Comparison of ENCODE assay signal across 8 mouse cellular contexts in genomic region chr11:34010859-34011172, GRCm38 (mm10). TPM values are rescaled to one million over a fixed set of nuclear protein-coding genes. Genes with fewer than 3 reads are reported as not detected.
DNase-seq lines count a peak whose midpoint lies in the region; ATAC-seq and TF ChIP-seq lines count a peak whose summit lies in the region.

No protein-coding gene starts in this region.

- H3K9me3 ChIP-seq in embryonic facial prominence, embryonic 15.5 days (replicated peaks): no peaks in the 10 kb centered on the region
- no peaks in the 10 kb centered on the region for H3K9me3 ChIP-seq in limb, embryonic 10.5 days (replicated peaks)
- no peaks in the 10 kb centered on the region for H3K9me3 ChIP-seq in midbrain, embryonic 15.5 days
- no peaks in the 10 kb centered on the region for H3K9me3 ChIP-seq in forebrain, embryonic 11.5 days (ENCODE audit: control insufficient read depth, low read length)

- H3K4me2 ChIP-seq in embryonic facial prominence, embryonic 15.5 days (replicated peaks): no peak overlapping the region
- no peak overlapping the region for H3K4me2 ChIP-seq in midbrain, embryonic 15.5 days
- H3K4me2 ChIP-seq in forebrain, embryonic 11.5 days (ENCODE audit: low read depth, low read length, severe bottlenecking): no peak overlapping the region

- no peak overlapping the region for H3K27ac ChIP-seq in kidney, adult 2 months (ENCODE audit: insufficient read depth, low read depth, low read length)
- peak overlapping the region; percentile 39; the same call in 1 of the 2 replicates for H3K27ac ChIP-seq in embryonic facial prominence, embryonic 15.5 days (replicated peaks)
- 0 out of 2 replicates have a peak overlapping the region, but pooled peaks have one; percentile 23 for H3K27ac ChIP-seq in limb, embryonic 10.5 days
- no peak overlapping the region for H3K27ac ChIP-seq in midbrain, embryonic 15.5 days
- no peak overlapping the region for H3K27ac ChIP-seq in forebrain, embryonic 11.5 days (ENCODE audit: low read depth, low read length)

- H3K4me3 ChIP-seq in kidney, adult 2 months (ENCODE audit: insufficient read depth, low read depth, low read length): no peak overlapping the region
- no peak overlapping the region for H3K4me3 ChIP-seq in embryonic facial prominence, embryonic 15.5 days (replicated peaks)
- no peak overlapping the region for H3K4me3 ChIP-seq in limb, embryonic 10.5 days
- no peak overlapping the region for H3K4me3 ChIP-seq in midbrain, embryonic 15.5 days
- H3K4me3 ChIP-seq in forebrain, embryonic 11.5 days (ENCODE audit: low read depth, low read length): no peak overlapping the region

- no peak for TF ChIP-seq POLR2A in kidney, adult 2 months (IDR thresholded peaks at IDR 0.05; ENCODE audit: low read depth, low read length)

- TF ChIP-seq CTCF in kidney, adult 2 months (conservative IDR thresholded peaks at IDR 0.05; ENCODE audit: insufficient read depth, insufficient read length, low read depth, low read length): no peak

- peak; percentile 39; the same call in 1 of the 2 replicates for ATAC-seq in embryonic facial prominence, embryonic 15.5 days (ENCODE audit: insufficient number of reproducible peaks, low FRiP score, low TSS enrichment, low read depth)
- no peak for ATAC-seq in midbrain, embryonic 15.5 days (replicated peaks)
- ATAC-seq in forebrain, embryonic 11.5 days (replicated peaks; ENCODE audit: low FRiP score): no peak

- no peak overlapping the region for H3K9ac ChIP-seq in embryonic facial prominence, embryonic 15.5 days
- no peak overlapping the region for H3K9ac ChIP-seq in midbrain, embryonic 15.5 days
- H3K9ac ChIP-seq in forebrain, embryonic 11.5 days (ENCODE audit: low read length): no peak overlapping the region

- no peaks in the 10 kb centered on the region for H3K4me1 ChIP-seq in kidney, adult 2 months (ENCODE audit: control insufficient read depth, insufficient read depth, low read length)
- 0 out of 2 replicates have a peak, but pooled peaks cover 5% of the 10 kb centered on the region for H3K4me1 ChIP-seq in embryonic facial prominence, embryonic 15.5 days
- peaks cover 13% of the 10 kb centered on the region; the same call in 1 of the 2 replicates for H3K4me1 ChIP-seq in limb, embryonic 10.5 days
- no peaks in the 10 kb centered on the region for H3K4me1 ChIP-seq in midbrain, embryonic 15.5 days
- H3K4me1 ChIP-seq in forebrain, embryonic 11.5 days (replicated peaks; ENCODE audit: control insufficient read depth, insufficient read depth, low read length): no peaks in the 10 kb centered on the region

- DNase-seq in kidney, adult 2 months: peak; percentile 25
- DNase-seq in kidney, postnatal 25 days: no peak
- DNase-seq in limb, embryonic 10.5 days (ENCODE audit: low spot score): no peak
- peak; percentile 79 for DNase-seq in naive thymus-derived CD4-positive, alpha-beta T cell, adult 2 months (ENCODE audit: low read depth)
- no peak for DNase-seq in cerebellum, adult 11 months
- DNase-seq in forebrain, embryonic 11.5 days (ENCODE audit: low spot score): no peak

- 62% methylated on average over 4 of the region's 4 CpGs for WGBS in kidney, adult 2 months
- 30% methylated on average over 4 of the region's 4 CpGs for WGBS in embryonic facial prominence, embryonic 15.5 days
- 84% methylated on average over 4 of the region's 4 CpGs for WGBS in limb, embryonic 10.5 days
- 88% methylated on average over 4 of the region's 4 CpGs for WGBS in midbrain, embryonic 15.5 days
- 81% methylated on average over 4 of the region's 4 CpGs for WGBS in forebrain, embryonic 11.5 days

- no peaks in the 10 kb centered on the region for H3K36me3 ChIP-seq in kidney, adult 2 months (ENCODE audit: control insufficient read depth, insufficient read depth, low read length)
- no peaks in the 10 kb centered on the region for H3K36me3 ChIP-seq in embryonic facial prominence, embryonic 15.5 days
- no peaks in the 10 kb centered on the region for H3K36me3 ChIP-seq in limb, embryonic 10.5 days
- no peaks in the 10 kb centered on the region for H3K36me3 ChIP-seq in midbrain, embryonic 15.5 days (replicated peaks)
- H3K36me3 ChIP-seq in forebrain, embryonic 11.5 days (ENCODE audit: control insufficient read depth, insufficient read depth, low read length): no peaks in the 10 kb centered on the region

- no peaks in the 10 kb centered on the region for H3K27me3 ChIP-seq in kidney, adult 2 months (replicated peaks; ENCODE audit: control insufficient read depth, insufficient read depth, low read length)
- H3K27me3 ChIP-seq in embryonic facial prominence, embryonic 15.5 days: no peaks in the 10 kb centered on the region
- no peaks in the 10 kb centered on the region for H3K27me3 ChIP-seq in limb, embryonic 10.5 days (ENCODE audit: low read depth, poor library complexity, severe bottlenecking)
- H3K27me3 ChIP-seq in midbrain, embryonic 15.5 days (replicated peaks): 0 out of 2 replicates have a peak, but pooled peaks cover 3% of the 10 kb centered on the region
- no peaks in the 10 kb centered on the region for H3K27me3 ChIP-seq in forebrain, embryonic 11.5 days (ENCODE audit: control insufficient read depth, insufficient read depth, low read length)

RNA-seq across cellular contexts. Expression of gene Kcnip1, which starts 17.9 kb away (rescaled TPM):
- 0.05 TPM in 1 of 2 replicates, not detected in the other for polyA plus RNA-seq in kidney, adult 2 months (2012; rRNA removed)
- polyA plus RNA-seq in embryonic facial prominence, embryonic 15.5 days (2015; fragmentation: Nextera tagmentation; extraction: Ambion mirVana): 6.0 and 6.6 TPM in 2 replicates
- polyA plus RNA-seq in limb, embryonic 10.5 days (2016; fragmentation: Nextera tagmentation; extraction: Ambion mirVana): 0.74 and 0.94 TPM in 2 replicates
- 86.6 and 92.9 TPM in 2 replicates for polyA plus RNA-seq in midbrain, embryonic 15.5 days (2015; fragmentation: Nextera tagmentation; extraction: Ambion mirVana)
- 7.8 and 8.0 TPM in 2 replicates for polyA plus RNA-seq in forebrain, embryonic 11.5 days (2014; fragmentation: Nextera tagmentation; extraction: Ambion mirVana)

RNA-seq across cellular contexts. Expression of gene Lcp2, which starts 35.9 kb away (rescaled TPM):
- 0.90 and 3.1 TPM in 2 replicates for polyA plus RNA-seq in kidney, adult 2 months (2012; rRNA removed)
- 5.8 and 7.1 TPM in 2 replicates for polyA plus RNA-seq in embryonic facial prominence, embryonic 15.5 days (2015; fragmentation: Nextera tagmentation; extraction: Ambion mirVana)
- 1.0 and 1.2 TPM in 2 replicates for polyA plus RNA-seq in limb, embryonic 10.5 days (2016; fragmentation: Nextera tagmentation; extraction: Ambion mirVana)
- polyA plus RNA-seq in midbrain, embryonic 15.5 days (2015; fragmentation: Nextera tagmentation; extraction: Ambion mirVana): 2.6 and 4.0 TPM in 2 replicates
- 2.0 and 2.3 TPM in 2 replicates for polyA plus RNA-seq in forebrain, embryonic 11.5 days (2014; fragmentation: Nextera tagmentation; extraction: Ambion mirVana)

RNA-seq across cellular contexts. Expression of gene Kcnmb1, which starts 48.0 kb away (rescaled TPM):
- polyA plus RNA-seq in kidney, adult 2 months (2012; rRNA removed): 0.96 and 0.97 TPM in 2 replicates
- 0.19 and 0.24 TPM in 2 replicates for polyA plus RNA-seq in embryonic facial prominence, embryonic 15.5 days (2015; fragmentation: Nextera tagmentation; extraction: Ambion mirVana)
- 0.10 TPM in 2 replicates for polyA plus RNA-seq in limb, embryonic 10.5 days (2016; fragmentation: Nextera tagmentation; extraction: Ambion mirVana)
- polyA plus RNA-seq in midbrain, embryonic 15.5 days (2015; fragmentation: Nextera tagmentation; extraction: Ambion mirVana): 0.20 and 0.21 TPM in 2 replicates
- polyA plus RNA-seq in forebrain, embryonic 11.5 days (2014; fragmentation: Nextera tagmentation; extraction: Ambion mirVana): 0.05 TPM in 1 of 2 replicates, not detected in the other

Comparison
In these comparisons a context has a peak if more than half of its experiments do, and no peak if none do; other contexts are left out.
1. DNase-seq: peak in kidney, adult 2 months (single experiment) and naive thymus-derived CD4-positive, alpha-beta T cell, adult 2 months (single experiment); none in kidney, postnatal 25 days (0 of 2), limb, embryonic 10.5 days (single experiment), cerebellum, adult 11 months (single experiment) and forebrain, embryonic 11.5 days (single experiment).
2. H3K27ac ChIP-seq: peak in embryonic facial prominence, embryonic 15.5 days (single experiment) and limb, embryonic 10.5 days (single experiment); none in kidney, adult 2 months (single experiment), midbrain, embryonic 15.5 days (single experiment) and forebrain, embryonic 11.5 days (single experiment).